Mouse (Mus musculus) left cerebral cortex, adult 2 months (tissue): ENCODE results near the gene Maneal. TPM values are rescaled to one million over a fixed set of nuclear protein-coding genes. Genes with fewer than 3 reads are reported as not detected.

Source experiments
- DNase-seq, 2 experiments: peaks; one replicate each; pipeline ENCODE4 v3.0.0; 2021 to 2022; ENCODE audit warnings: low spot score in 2 of 2, mixed read lengths in 1 of 2; ENCODE audit errors: extremely low spot score in 1 of 2
- H3K27ac ChIP-seq: fragments of 200-600 bp; 2 replicates; pipeline ENCODE4 v1.8.1; 2022
- H3K4me3 ChIP-seq: fragments of 200-600 bp; 2 replicates; pipeline ENCODE4 v1.8.1; 2022
- CTCF ChIP-seq: fragments of 200-600 bp; IDR thresholded peaks from 2 replicates; pipeline ENCODE4 v1.8.1; 2022; ENCODE audit warnings: antibody characterized with exemption, mild to moderate bottlenecking, moderate library complexity
- intact Hi-C: fragments of 180-260 bp; cut with DNase I; formaldehyde crosslinking; loops from one replicate; pipeline ENCODE4 v1.15.1; 2025
- total RNA-seq, 2 experiments: library from RNA; stranded (reverse); gene quantifications; 2 replicates each; pipeline ENCODE4 v1.2.3; 2021

Maneal gene
- total RNA-seq, 2 experiments from 2014 or later = 53.7 to 55.3 TPM

GRCm38 (mm10) chr4:124809136-124809883 is 52.7 kb downstream of the Maneal start:
- no peak for DNase-seq
- Histone ChIP-seq H3K27ac (no peak overlapping the region), H3K4me3 (no peak overlapping the region)
- TF ChIP-seq CTCF = no peak
- intact Hi-C loops = no loop called here

- intact Hi-C loops = no loop called here
- no peak for DNase-seq
- no peak overlapping the region for H3K27ac ChIP-seq
- H3K4me3 ChIP-seq = no peak overlapping the region
- no peak for TF ChIP-seq CTCF
Observed at GRCm38 (mm10) chr4:124808511-124808910, 53.5 kb downstream of the Maneal start.

Other genes starting within 250 kb of the Maneal start
- 10 to 100 TPM; 16.9 to 18.8 TPM for gene Pou3f1, start 205.4 kb downstream of the Maneal start, total RNA-seq
- 10 to 100 TPM; 13.3 to 15.7 TPM for gene Utp11, start 168.6 kb downstream of the Maneal start, total RNA-seq
- 1 to 10 TPM; 1.4 to 2.2 TPM for gene Fhl3, start 161.5 kb downstream of the Maneal start, total RNA-seq
- gene Sf3a3, start 147.4 kb downstream of the Maneal start, total RNA-seq = 10 to 100 TPM; 33.0 to 35.6 TPM
- 10 to 100 TPM; 46.5 to 48.7 TPM for gene Inpp5b, start 120.3 kb downstream of the Maneal start, total RNA-seq
- gene Mtf1, start 60.1 kb downstream of the Maneal start, total RNA-seq = 10 to 100 TPM; 26.1 to 28.4 TPM
- 10 to 100 TPM; 29.8 to 33.8 TPM for gene Yrdc, start 11.5 kb downstream of the Maneal start, total RNA-seq
- 10 to 100 TPM; 66.6 to 74.8 TPM for gene 1110065P20Rik, start 11.0 kb downstream of the Maneal start, total RNA-seq
- 10 to 100 TPM; 60.5 to 69.6 TPM for gene Epha10, start 18.7 kb upstream of the Maneal start, total RNA-seq
- gene 9930104L06Rik, start 74.9 kb upstream of the Maneal start, total RNA-seq = 10 to 100 TPM; 18.9 to 20.3 TPM
- 1 to 10 TPM; 1.2 to 1.9 TPM for gene Cdca8, start 77.1 kb upstream of the Maneal start, total RNA-seq
- gene Rspo1, start 124.3 kb upstream of the Maneal start, total RNA-seq = 10 to 100 TPM; 17.1 to 21.6 TPM
- 10 to 100 TPM; 61.3 to 65.5 TPM for gene Gnl2, start 154.4 kb upstream of the Maneal start, total RNA-seq
- gene Dnali1, start 203.5 kb upstream of the Maneal start, total RNA-seq = under 1 TPM; 0.27 to 0.37 TPM
- 10 to 100 TPM; 15.2 to 16.1 TPM for gene Snip1, start 204.5 kb upstream of the Maneal start, total RNA-seq
- gene Meaf6, start 223.0 kb upstream of the Maneal start, total RNA-seq = 100 to 1,000 TPM; 132 to 138 TPM